Mouse (Mus musculus): Measurements from ENCODE around the gene Cnn3. TPM values are rescaled to one million over a fixed set of nuclear protein-coding genes. Genes with fewer than 3 reads are reported as not detected.

Cnn3 gene
- polyA plus RNA-seq, 1 experiment from 2014 or later: 720 TPM

GRCm38 (mm10) chr3:121481564-121481963 is 55.3 kb downstream of the Cnn3 start:
- ATAC-seq (ENCODE audit: insufficient number of reproducible peaks, low FRiP score, low TSS enrichment, low read depth): peak; percentile 40; the same call in 1 of the 2 replicates

GRCm38 (mm10) chr3:121483266-121484161 is 57.2 kb downstream of the Cnn3 start:
- no peak overlapping the region for H3K4me2 ChIP-seq

More at GRCm38 (mm10) chr3:121481564-121481963, 55.3 kb downstream of the Cnn3 start:
- H3K4me3 ChIP-seq: no peak overlapping the region
- peaks cover 14% of the 10 kb centered on the region; the same call in 1 of the 2 replicates for H3K4me1 ChIP-seq
- no peaks in the 10 kb centered on the region for H3K36me3 ChIP-seq
- no peak overlapping the region for H3K4me2 ChIP-seq
- no peaks in the 10 kb centered on the region for H3K9me3 ChIP-seq
- WGBS: 27% methylated on average over 6 of the region's 6 CpGs
- no peak overlapping the region for H3K27ac ChIP-seq
- H3K27me3 ChIP-seq: no peaks in the 10 kb centered on the region
- no peak overlapping the region for H3K9ac ChIP-seq

GRCm38 (mm10) chr3:121485201-121485600 is 58.9 kb downstream of the Cnn3 start:
- H3K9ac ChIP-seq: no peak overlapping the region
- H3K4me3 ChIP-seq: no peak overlapping the region
- no peaks in the 10 kb centered on the region for H3K9me3 ChIP-seq
- H3K27ac ChIP-seq: no peak overlapping the region
- no peak overlapping the region for H3K4me2 ChIP-seq
- ATAC-seq (ENCODE audit: insufficient number of reproducible peaks, low FRiP score, low TSS enrichment, low read depth): no peak
- 47% methylated on average over 2 of the region's 2 CpGs for WGBS
- no peaks in the 10 kb centered on the region for H3K27me3 ChIP-seq
- H3K4me1 ChIP-seq: peaks cover 27% of the 10 kb centered on the region
- no peaks in the 10 kb centered on the region for H3K36me3 ChIP-seq

More at GRCm38 (mm10) chr3:121483266-121484161, 57.2 kb downstream of the Cnn3 start:
- 34% methylated on average over 25 of the region's 25 CpGs for WGBS
- Histone ChIP-seq H3K27me3 (no peaks in the 10 kb centered on the region), H3K9me3 (no peaks in the 10 kb centered on the region), H3K36me3 (no peaks in the 10 kb centered on the region), H3K9ac (no peak overlapping the region), H3K27ac (no peak overlapping the region), H3K4me3 (no peak overlapping the region), H3K4me1 (peaks cover 14% of the 10 kb centered on the region; the same call in 1 of the 2 replicates)
- no peak for ATAC-seq (ENCODE audit: insufficient number of reproducible peaks, low FRiP score, low TSS enrichment, low read depth)

GRCm38 (mm10) chr3:121489462-121490118 is 63.3 kb downstream of the Cnn3 start:
- Histone ChIP-seq H3K36me3 (no peaks in the 10 kb centered on the region), H3K4me1 (peaks cover 25% of the 10 kb centered on the region), H3K4me2 (no peak overlapping the region; the same call in 1 of the 2 replicates), H3K9ac (no peak overlapping the region), H3K27me3 (no peaks in the 10 kb centered on the region), H3K9me3 (no peaks in the 10 kb centered on the region), H3K27ac (peak overlapping the region; percentile 68), H3K4me3 (no peak overlapping the region)
- ATAC-seq (ENCODE audit: insufficient number of reproducible peaks, low FRiP score, low TSS enrichment, low read depth): 0 out of 2 replicates have a peak, but pooled peaks have one; percentile 53
- 43% methylated on average over 12 of the region's 12 CpGs for WGBS

GRCm38 (mm10) chr3:121490941-121491340 is 64.6 kb downstream of the Cnn3 start:
- no peak for ATAC-seq (ENCODE audit: insufficient number of reproducible peaks, low FRiP score, low TSS enrichment, low read depth)
- WGBS: 61% methylated on average over 5 of the region's 5 CpGs
- peaks cover 25% of the 10 kb centered on the region for H3K4me1 ChIP-seq
- no peaks in the 10 kb centered on the region for H3K9me3 ChIP-seq
- no peaks in the 10 kb centered on the region for H3K27me3 ChIP-seq
- no peaks in the 10 kb centered on the region for H3K36me3 ChIP-seq
- no peak overlapping the region for H3K27ac ChIP-seq
- no peak overlapping the region for H3K9ac ChIP-seq
- no peak overlapping the region for H3K4me3 ChIP-seq
- no peak overlapping the region for H3K4me2 ChIP-seq

GRCm38 (mm10) chr3:121492026-121492425 is 65.7 kb downstream of the Cnn3 start:
- 19% methylated on average over 5 of the region's 5 CpGs for WGBS
- H3K4me2 ChIP-seq: no peak overlapping the region
- peaks cover 25% of the 10 kb centered on the region for H3K4me1 ChIP-seq
- no peak overlapping the region for H3K4me3 ChIP-seq
- no peaks in the 10 kb centered on the region for H3K27me3 ChIP-seq
- H3K27ac ChIP-seq: no peak overlapping the region
- H3K9ac ChIP-seq: no peak overlapping the region
- H3K36me3 ChIP-seq: no peaks in the 10 kb centered on the region
- no peak for ATAC-seq (ENCODE audit: insufficient number of reproducible peaks, low FRiP score, low TSS enrichment, low read depth)
- no peaks in the 10 kb centered on the region for H3K9me3 ChIP-seq

- H3K9me3 ChIP-seq: no peaks in the 10 kb centered on the region
- no peaks in the 10 kb centered on the region for H3K27me3 ChIP-seq
- no peaks in the 10 kb centered on the region for H3K36me3 ChIP-seq
- H3K4me1 ChIP-seq: peaks cover 22% of the 10 kb centered on the region
- ATAC-seq (ENCODE audit: insufficient number of reproducible peaks, low FRiP score, low TSS enrichment, low read depth): no peak
- H3K4me3 ChIP-seq: no peak overlapping the region
- no peak overlapping the region for H3K9ac ChIP-seq
- 79% methylated on average over 7 of the region's 7 CpGs for WGBS
- no peak overlapping the region for H3K27ac ChIP-seq
- no peak overlapping the region for H3K4me2 ChIP-seq
Observed at GRCm38 (mm10) chr3:121493997-121494421, 67.7 kb downstream of the Cnn3 start.

GRCm38 (mm10) chr3:121500225-121500624 is 73.9 kb downstream of the Cnn3 start:
- no peaks in the 10 kb centered on the region for H3K36me3 ChIP-seq
- no peak overlapping the region for H3K9ac ChIP-seq
- no peak overlapping the region for H3K27ac ChIP-seq
- H3K9me3 ChIP-seq: no peaks in the 10 kb centered on the region
- 55% methylated on average over 10 of the region's 10 CpGs for WGBS
- H3K4me2 ChIP-seq: no peak overlapping the region
- no peak for ATAC-seq (ENCODE audit: insufficient number of reproducible peaks, low FRiP score, low TSS enrichment, low read depth)
- no peak overlapping the region for H3K4me3 ChIP-seq
- H3K27me3 ChIP-seq: no peaks in the 10 kb centered on the region
- no peaks in the 10 kb centered on the region for H3K4me1 ChIP-seq

GRCm38 (mm10) chr3:121500734-121501133 is 74.4 kb downstream of the Cnn3 start:
- no peaks in the 10 kb centered on the region for H3K36me3 ChIP-seq
- WGBS: 87% methylated on average over 5 of the region's 5 CpGs
- ATAC-seq (ENCODE audit: insufficient number of reproducible peaks, low FRiP score, low TSS enrichment, low read depth): no peak

GRCm38 (mm10) chr3:121504927-121505487 is 78.7 kb downstream of the Cnn3 start:
- Histone ChIP-seq H3K9me3 (no peaks in the 10 kb centered on the region), H3K36me3 (no peaks in the 10 kb centered on the region), H3K4me2 (no peak overlapping the region), H3K9ac (no peak overlapping the region), H3K4me1 (no peaks in the 10 kb centered on the region), H3K27me3 (no peaks in the 10 kb centered on the region), H3K4me3 (no peak overlapping the region), H3K27ac (no peak overlapping the region)
- no peak for ATAC-seq (ENCODE audit: insufficient number of reproducible peaks, low FRiP score, low TSS enrichment, low read depth)
- 69% methylated on average over 8 of the region's 8 CpGs for WGBS

More at GRCm38 (mm10) chr3:121500734-121501133, 74.4 kb downstream of the Cnn3 start:
- no peaks in the 10 kb centered on the region for H3K27me3 ChIP-seq
- no peak overlapping the region for H3K9ac ChIP-seq
- no peak overlapping the region for H3K4me2 ChIP-seq
- no peaks in the 10 kb centered on the region for H3K4me1 ChIP-seq
- no peak overlapping the region for H3K27ac ChIP-seq
- H3K4me3 ChIP-seq: no peak overlapping the region
- no peaks in the 10 kb centered on the region for H3K9me3 ChIP-seq

- H3K4me3 ChIP-seq: no peak overlapping the region
- no peaks in the 10 kb centered on the region for H3K36me3 ChIP-seq
- WGBS: 85% methylated on average over 8 of the region's 8 CpGs
- ATAC-seq (ENCODE audit: insufficient number of reproducible peaks, low FRiP score, low TSS enrichment, low read depth): no peak
- no peak overlapping the region for H3K4me2 ChIP-seq
- no peaks in the 10 kb centered on the region for H3K4me1 ChIP-seq
- no peak overlapping the region for H3K27ac ChIP-seq
- H3K9ac ChIP-seq: no peak overlapping the region
- H3K27me3 ChIP-seq: no peaks in the 10 kb centered on the region
- H3K9me3 ChIP-seq: no peaks in the 10 kb centered on the region
Observed at GRCm38 (mm10) chr3:121506175-121506574, 79.9 kb downstream of the Cnn3 start.

- H3K36me3 ChIP-seq: no peaks in the 10 kb centered on the region
- no peak overlapping the region for H3K9ac ChIP-seq
- H3K27ac ChIP-seq: no peak overlapping the region
- WGBS: 82% methylated on average over 7 of the region's 7 CpGs
- no peak overlapping the region for H3K4me2 ChIP-seq
- H3K4me3 ChIP-seq: no peak overlapping the region
- H3K27me3 ChIP-seq: no peaks in the 10 kb centered on the region
- no peaks in the 10 kb centered on the region for H3K9me3 ChIP-seq
- H3K4me1 ChIP-seq: no peaks in the 10 kb centered on the region
- no peak for ATAC-seq (ENCODE audit: insufficient number of reproducible peaks, low FRiP score, low TSS enrichment, low read depth)
Observed at GRCm38 (mm10) chr3:121506756-121507155, 80.5 kb downstream of the Cnn3 start.
